Comparison of ENCODE assay signal across 9 mouse cellular contexts in genomic region chr6:128135459-128135858, GRCm38 (mm10). TPM values are rescaled to one million over a fixed set of nuclear protein-coding genes. Genes with fewer than 3 reads are reported as not detected.
DNase-seq lines count a peak whose midpoint lies in the region; ATAC-seq and TF ChIP-seq lines count a peak whose summit lies in the region.
"Had no signal": no experiment of that assay in that cellular context is flagged by ENCODE, and none has a peak within 500 bp of the region (broad histone marks: within the 10 kb centered on the region; RNA-seq: fewer than 3 reads in every experiment).

No protein-coding gene starts in this region.

- 61% methylated on average over 5 of the region's 5 CpGs for WGBS in intestine, embryonic 16.5 days
- 83% methylated on average over 5 of the region's 5 CpGs for WGBS in intestine, postnatal 0 days
- WGBS in limb, embryonic 10.5 days: 69% methylated on average over 5 of the region's 5 CpGs
- 35% methylated on average over 5 of the region's 5 CpGs for WGBS in midbrain, embryonic 14.5 days

- 0 out of 2 replicates have a peak overlapping the region, but pooled peaks have one; percentile 12 for H3K9ac ChIP-seq in intestine, embryonic 16.5 days (ENCODE audit: low read depth, low read length)
- no peak overlapping the region for H3K9ac ChIP-seq in intestine, postnatal 0 days (ENCODE audit: low read depth, low read length)
- H3K9ac ChIP-seq in midbrain, embryonic 14.5 days (replicated peaks; ENCODE audit: low read length): no peak overlapping the region
- H3K9ac ChIP-seq: liver, embryonic 12.5 days had no signal

- no peaks in the 10 kb centered on the region for H3K36me3 ChIP-seq in intestine, embryonic 16.5 days (ENCODE audit: control insufficient read depth, insufficient read depth, low read length)
- no peaks in the 10 kb centered on the region for H3K36me3 ChIP-seq in intestine, postnatal 0 days (ENCODE audit: control insufficient read depth, insufficient read depth)
- peaks cover 3% of the 10 kb centered on the region; the same call in 1 of the 2 replicates for H3K36me3 ChIP-seq in limb, embryonic 10.5 days
- H3K36me3 ChIP-seq in midbrain, embryonic 14.5 days (ENCODE audit: control insufficient read depth, insufficient read depth, low read length): no peaks in the 10 kb centered on the region
- H3K36me3 ChIP-seq: liver, embryonic 12.5 days had no signal

- H3K4me3 ChIP-seq in intestine, embryonic 16.5 days (ENCODE audit: low read length): no peak overlapping the region
- H3K4me3 ChIP-seq in intestine, postnatal 0 days (ENCODE audit: low read depth, low read length): no peak overlapping the region
- H3K4me3 ChIP-seq in limb, embryonic 10.5 days: no peak overlapping the region
- no peak overlapping the region for H3K4me3 ChIP-seq in midbrain, embryonic 14.5 days (replicated peaks; ENCODE audit: low read depth, low read length)
- H3K4me3 ChIP-seq: liver, embryonic 12.5 days had no signal

- peaks cover 35% of the 10 kb centered on the region for H3K4me1 ChIP-seq in intestine, embryonic 16.5 days (ENCODE audit: control insufficient read depth, insufficient read depth, low read length)
- peaks cover 6% of the 10 kb centered on the region for H3K4me1 ChIP-seq in intestine, postnatal 0 days (replicated peaks; ENCODE audit: control insufficient read depth, insufficient read depth, low read length)
- H3K4me1 ChIP-seq in limb, embryonic 10.5 days: peaks cover 56% of the 10 kb centered on the region
- H3K4me1 ChIP-seq in midbrain, embryonic 14.5 days (ENCODE audit: control insufficient read depth, insufficient read depth, low read length): peaks cover 9% of the 10 kb centered on the region; the same call in 1 of the 2 replicates

- H3K4me2 ChIP-seq in intestine, embryonic 16.5 days (ENCODE audit: low read depth, low read length): no peak overlapping the region
- no peak overlapping the region for H3K4me2 ChIP-seq in intestine, postnatal 0 days (replicated peaks; ENCODE audit: low read depth)
- H3K4me2 ChIP-seq in midbrain, embryonic 14.5 days (ENCODE audit: low read length): no peak overlapping the region
- H3K4me2 ChIP-seq: liver, embryonic 12.5 days had no signal

- no peaks in the 10 kb centered on the region for H3K9me3 ChIP-seq in intestine, embryonic 16.5 days (ENCODE audit: control insufficient read depth, low read length)
- no peaks in the 10 kb centered on the region for H3K9me3 ChIP-seq in intestine, postnatal 0 days (ENCODE audit: control insufficient read depth)
- H3K9me3 ChIP-seq in limb, embryonic 10.5 days (replicated peaks): no peaks in the 10 kb centered on the region
- H3K9me3 ChIP-seq in midbrain, embryonic 14.5 days (ENCODE audit: control insufficient read depth, low read length): no peaks in the 10 kb centered on the region
- H3K9me3 ChIP-seq: liver, embryonic 12.5 days had no signal

- no peak overlapping the region for H3K27ac ChIP-seq in intestine, embryonic 16.5 days (ENCODE audit: low read length)
- H3K27ac ChIP-seq in intestine, postnatal 0 days (ENCODE audit: low read depth, low read length): no peak overlapping the region
- peak overlapping the region; percentile 66 for H3K27ac ChIP-seq in limb, embryonic 10.5 days
- no peak overlapping the region for H3K27ac ChIP-seq in midbrain, embryonic 14.5 days (replicated peaks; ENCODE audit: low read depth, low read length)

- no peak for TF ChIP-seq CTCF in intestine, postnatal 0 days (IDR thresholded peaks at IDR 0.05; ENCODE audit: low read depth)

- peak; percentile 41 to 43 for DNase-seq in adrenal gland, adult (ENCODE audit: inconsistent age in 2 of 2, low spot score in 1 of 2)
- DNase-seq in adrenal gland, postnatal 14 days: no peak
- peak; percentile 34 to 42 for DNase-seq in cerebellum, postnatal 36 days
- DNase-seq in limb, embryonic 10.5 days (ENCODE audit: low spot score): no peak
- DNase-seq in midbrain, embryonic 14.5 days: no peak

- H3K27me3 ChIP-seq in intestine, embryonic 16.5 days (replicated peaks; ENCODE audit: control insufficient read depth, insufficient read depth, low read length): no peaks in the 10 kb centered on the region
- no peaks in the 10 kb centered on the region for H3K27me3 ChIP-seq in intestine, postnatal 0 days (replicated peaks; ENCODE audit: control insufficient read depth, insufficient read depth, low read length)
- no peaks in the 10 kb centered on the region for H3K27me3 ChIP-seq in limb, embryonic 10.5 days (ENCODE audit: low read depth, poor library complexity, severe bottlenecking)
- no peaks in the 10 kb centered on the region for H3K27me3 ChIP-seq in midbrain, embryonic 14.5 days (ENCODE audit: control insufficient read depth, insufficient read depth, low read length)
- H3K27me3 ChIP-seq: liver, embryonic 12.5 days had no signal

- ATAC-seq in intestine, embryonic 16.5 days: no peak
- ATAC-seq in intestine, postnatal 0 days: no peak
- ATAC-seq in granulocyte monocyte progenitor cell, adult 5-6 weeks (replicated peaks; ENCODE audit: poor library complexity, severe bottlenecking): no peak
- no peak for ATAC-seq in midbrain, embryonic 14.5 days (ENCODE audit: low FRiP score, low TSS enrichment)
- ATAC-seq: liver, embryonic 12.5 days had no signal

RNA-seq across cellular contexts. Expression of gene Tspan9, which starts 7.9 kb away (rescaled TPM):
- 53.9 and 59.0 TPM in 2 replicates for total RNA-seq in adrenal gland, postnatal 14 days (2021)
- polyA plus RNA-seq in intestine, embryonic 16.5 days (2015; fragmentation: Nextera tagmentation; extraction: Ambion mirVana): 89.1 and 94.1 TPM in 2 replicates
- polyA plus RNA-seq in intestine, postnatal 0 days (2015; fragmentation: Nextera tagmentation; extraction: Ambion mirVana): 49.8 and 55.5 TPM in 2 replicates
- polyA plus RNA-seq in limb, embryonic 10.5 days (2016; fragmentation: Nextera tagmentation; extraction: Ambion mirVana): 61.2 and 78.5 TPM in 2 replicates
- 2.2 TPM in 1 of 2 replicates, not detected in the other for total RNA-seq in granulocyte monocyte progenitor cell, adult 5-6 weeks (2014; fragmentation: Nextera tagmentation)
- 0.62 and 3.4 TPM in 2 replicates for total RNA-seq in granulocyte monocyte progenitor cell, adult 5-6 weeks (2017)
- polyA plus RNA-seq in midbrain, embryonic 14.5 days (2014; fragmentation: Nextera tagmentation; extraction: Ambion mirVana): 31.1 and 31.3 TPM in 2 replicates

Comparison
In these comparisons a context has a peak if more than half of its experiments do, and no peak if none do; other contexts are left out.
1. DNase-seq: peak in adrenal gland, adult (2 of 2) and cerebellum, postnatal 36 days (2 of 2); none in adrenal gland, postnatal 14 days (single experiment), limb, embryonic 10.5 days (single experiment) and midbrain, embryonic 14.5 days (single experiment).